Mouse (Mus musculus): ENCODE measurements at regions not wholly inside any gene's neighbourhood (a gene's known extent, or its start where the extent isn't known, plus 50 kb on each side); places are given as distances from the start of the nearest gene placed in this dataset.

GRCm38 (mm10) chr5:43087907-43088387 lies 145.0 kb upstream of the Cpeb2 start:
- H3K9ac ChIP-seq (ENCODE audit: insufficient read depth, low read depth) = no peak overlapping the region
- H3K4me2 ChIP-seq (ENCODE audit: insufficient read depth, low read depth, poor library complexity, severe bottlenecking) = no peak overlapping the region
- no peaks in the 10 kb centered on the region for H3K79me2 ChIP-seq (replicated peaks; ENCODE audit: control insufficient read depth, extremely low read depth, insufficient read depth, poor library complexity, severe bottlenecking)
- in situ Hi-C loops (cut with MboI; ENCODE audit: low pct_ligation_motif_present, low pct_unique_long_range_greater_than_20kb, low sequenced_read_pairs) (no loop called here), dilution Hi-C loops (cut with MboI; ENCODE audit: extremely low pct_ligation_motif_present, extremely low pct_unique_long_range_greater_than_20kb, low sequenced_read_pairs) (no loop called here)
- H3K4me1 ChIP-seq (ENCODE audit: control insufficient read depth in 1 of 2, insufficient read depth in 2 of 2) = no peaks in the 10 kb centered on the region
- no peaks in the 10 kb centered on the region for H3K9me3 ChIP-seq (replicated peaks; ENCODE audit: low read length)
- no peak for TF ChIP-seq MAFK (IDR thresholded peaks at IDR 0.05; ENCODE audit: insufficient replicate concordance, low read length)
- no peak for TF ChIP-seq SIN3A (IDR thresholded peaks at IDR 0.05; ENCODE audit: low read length)
- no peak for TF ChIP-seq CHD1 (IDR thresholded peaks at IDR 0.05; ENCODE audit: low read depth, low read length)
- no peak for TF ChIP-seq POLR2A (IDR thresholded peaks at IDR 0.05; ENCODE audit: low read depth, low read length)
- no peak for TF ChIP-seq USF1 (IDR thresholded peaks at IDR 0.05; ENCODE audit: low read depth, low read length)
- TF ChIP-seq KAT2A (IDR thresholded peaks at IDR 0.05; ENCODE audit: insufficient replicate concordance, low read length) = no peak
- no peak for TF ChIP-seq MEF2A (IDR thresholded peaks at IDR 0.05; ENCODE audit: borderline replicate concordance, low read depth, low read length)
- no peak for TF ChIP-seq JUN (IDR thresholded peaks at IDR 0.05; ENCODE audit: insufficient read depth, low read depth, low read length)
- TF ChIP-seq POLR2AphosphoS2 (IDR thresholded peaks at IDR 0.05; ENCODE audit: low read depth, low read length) = no peak
- no peak for TF ChIP-seq IRF4 (IDR thresholded peaks at IDR 0.05; ENCODE audit: low read depth, low read length)
- H3K36me3 ChIP-seq (replicated peaks in 1 of 2; ENCODE audit: control insufficient read depth in 1 of 2, insufficient read depth in 1 of 2, low read length in 1 of 2) = no peaks in the 10 kb centered on the region
- DNase-seq (ENCODE audit: extremely low read depth) = no peak
- H3K4me3 ChIP-seq (replicated peaks in 1 of 3; ENCODE audit: low read depth in 2 of 3, low read length in 2 of 3, poor library complexity in 1 of 3) = no peak overlapping the region
- no peak overlapping the region; the same call in 1 of the 2 replicates for H3K27ac ChIP-seq (ENCODE audit: insufficient read depth, low read depth)
- H3K27me3 ChIP-seq (replicated peaks) = no peaks in the 10 kb centered on the region

DNA sequence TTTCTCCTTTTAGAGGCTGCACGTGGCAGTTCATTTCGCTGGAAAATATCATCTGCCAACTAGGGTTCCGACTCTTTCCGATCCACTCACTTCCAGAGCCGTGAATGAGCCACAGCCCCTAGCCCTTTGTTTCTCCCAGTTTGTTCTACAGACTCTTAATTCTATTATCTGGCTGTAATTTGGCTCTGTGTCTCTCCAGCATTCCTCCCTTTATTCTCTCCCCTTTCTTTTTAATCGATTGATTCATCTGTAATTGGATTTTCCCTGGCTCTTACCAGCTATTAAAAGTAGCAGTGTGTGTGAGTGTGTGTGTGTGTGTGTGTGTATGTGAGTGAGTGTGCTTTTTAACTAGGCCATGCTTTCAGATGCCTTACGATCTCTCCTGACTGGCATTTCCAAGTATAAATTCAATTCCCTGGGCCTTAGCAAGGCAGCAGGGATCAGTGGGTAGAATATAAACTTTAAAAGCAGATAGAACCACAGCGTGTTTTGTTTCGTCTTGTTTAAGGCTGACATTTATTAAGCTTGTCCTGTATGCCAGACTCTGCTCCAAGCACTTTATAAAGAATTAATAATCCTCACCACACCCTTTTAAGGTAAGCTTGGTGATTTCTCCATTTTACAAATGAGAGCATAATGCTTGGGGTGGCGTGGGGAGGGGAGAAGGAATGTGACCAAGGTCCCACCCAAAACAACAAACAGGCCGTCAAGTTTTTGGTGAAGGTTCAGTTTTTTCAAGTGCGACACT lies 144.1 kb upstream of the Cpeb2 start:
- Histone ChIP-seq H3K36me3 (replicated peaks in 1 of 2; ENCODE audit: control insufficient read depth in 1 of 2, insufficient read depth in 1 of 2, low read length in 1 of 2) (no peaks in the 10 kb centered on the region), H3K27me3 (replicated peaks) (no peaks in the 10 kb centered on the region), H3K4me3 (replicated peaks in 1 of 3; ENCODE audit: low read depth in 2 of 3, low read length in 2 of 3, poor library complexity in 1 of 3) (no peak overlapping the region), H3K79me2 (replicated peaks; ENCODE audit: control insufficient read depth, extremely low read depth, insufficient read depth, poor library complexity, severe bottlenecking) (no peaks in the 10 kb centered on the region), H3K27ac (ENCODE audit: insufficient read depth, low read depth) (no peak overlapping the region), H3K4me1 (ENCODE audit: control insufficient read depth in 1 of 2, insufficient read depth in 2 of 2) (no peaks in the 10 kb centered on the region), H3K9me3 (replicated peaks; ENCODE audit: low read length) (no peaks in the 10 kb centered on the region), H3K9ac (ENCODE audit: insufficient read depth, low read depth) (no peak overlapping the region), H3K4me2 (ENCODE audit: insufficient read depth, low read depth, poor library complexity, severe bottlenecking) (no peak overlapping the region)
- dilution Hi-C loops (cut with MboI; ENCODE audit: extremely low pct_ligation_motif_present, extremely low pct_unique_long_range_greater_than_20kb, low sequenced_read_pairs) (no loop called here), in situ Hi-C loops (cut with MboI; ENCODE audit: low pct_ligation_motif_present, low pct_unique_long_range_greater_than_20kb, low sequenced_read_pairs) (no loop called here)
- TF ChIP-seq RCOR1 (conservative IDR thresholded peaks at IDR 0.05; ENCODE audit: low read depth, low read length) (no peak), MAX (IDR thresholded peaks at IDR 0.05; ENCODE audit: low read length) (no peak), EP300 (IDR thresholded peaks at IDR 0.05; ENCODE audit: low read length) (no peak)
- DNase-seq (ENCODE audit: extremely low read depth) = no peak

- in situ Hi-C loops (cut with MboI; ENCODE audit: low pct_ligation_motif_present, low pct_unique_long_range_greater_than_20kb, low sequenced_read_pairs) (no loop called here), dilution Hi-C loops (cut with MboI; ENCODE audit: extremely low pct_ligation_motif_present, extremely low pct_unique_long_range_greater_than_20kb, low sequenced_read_pairs) (no loop called here)
- DNase-seq (ENCODE audit: extremely low read depth) = no peak
- Histone ChIP-seq H3K27me3 (replicated peaks) (no peaks in the 10 kb centered on the region), H3K27ac (ENCODE audit: insufficient read depth, low read depth) (no peak overlapping the region), H3K4me1 (ENCODE audit: control insufficient read depth in 1 of 2, insufficient read depth in 2 of 2) (no peaks in the 10 kb centered on the region), H3K4me2 (ENCODE audit: insufficient read depth, low read depth, poor library complexity, severe bottlenecking) (no peak overlapping the region), H3K9me3 (replicated peaks; ENCODE audit: low read length) (no peaks in the 10 kb centered on the region), H3K36me3 (replicated peaks in 1 of 2; ENCODE audit: control insufficient read depth in 1 of 2, insufficient read depth in 1 of 2, low read length in 1 of 2) (no peaks in the 10 kb centered on the region), H3K9ac (ENCODE audit: insufficient read depth, low read depth) (no peak overlapping the region), H3K4me3 (replicated peaks in 1 of 3; ENCODE audit: low read depth in 2 of 3, low read length in 2 of 3, poor library complexity in 1 of 3) (no peak overlapping the region), H3K79me2 (replicated peaks; ENCODE audit: control insufficient read depth, extremely low read depth, insufficient read depth, poor library complexity, severe bottlenecking) (no peaks in the 10 kb centered on the region)
- TF ChIP-seq POLR2AphosphoS2 (IDR thresholded peaks at IDR 0.05; ENCODE audit: low read depth, low read length) = no peak
- TF ChIP-seq MYC (IDR thresholded peaks at IDR 0.05; ENCODE audit: low read depth, low read length) = no peak
- TF ChIP-seq SMC3 (IDR thresholded peaks at IDR 0.05; ENCODE audit: low read depth, low read length) = no peak
- no peak for TF ChIP-seq MAZ (IDR thresholded peaks at IDR 0.05; ENCODE audit: low read depth, low read length)
- TF ChIP-seq EP300 (IDR thresholded peaks at IDR 0.05; ENCODE audit: low read length) = no peak
- no peak for TF ChIP-seq TBP (conservative IDR thresholded peaks at IDR 0.05; ENCODE audit: low read depth, low read length)
- TF ChIP-seq POLR2A (IDR thresholded peaks at IDR 0.05; ENCODE audit: low read depth, low read length) = no peak
- no peak for TF ChIP-seq UBTF (IDR thresholded peaks at IDR 0.05; ENCODE audit: low read depth, low read length)
- TF ChIP-seq JUND (conservative IDR thresholded peaks at IDR 0.05; ENCODE audit: low read depth, low read length) = no peak
- TF ChIP-seq NRF1 (IDR thresholded peaks at IDR 0.05; ENCODE audit: low read depth, low read length) = no peak
- TF ChIP-seq JUN (IDR thresholded peaks at IDR 0.05; ENCODE audit: insufficient read depth, low read depth, low read length) = no peak
- TF ChIP-seq TCF12 (IDR thresholded peaks at IDR 0.05; ENCODE audit: low read depth, low read length) = no peak
- TF ChIP-seq SIN3A (IDR thresholded peaks at IDR 0.05; ENCODE audit: low read length) = no peak
- no peak for TF ChIP-seq MXI1 (IDR thresholded peaks at IDR 0.05; ENCODE audit: low read depth, low read length)
- no peak for TF ChIP-seq RAD21 (IDR thresholded peaks at IDR 0.05; ENCODE audit: low read depth, low read length)
- TF ChIP-seq GABPA (IDR thresholded peaks at IDR 0.05; ENCODE audit: insufficient replicate concordance, low read depth, low read length) = no peak
- TF ChIP-seq USF2 (conservative IDR thresholded peaks at IDR 0.05; ENCODE audit: low read depth, low read length) = no peak
Observed at GRCm38 (mm10) chr5:43089475-43089874, 143.5 kb upstream of the Cpeb2 start.
